14 mouse cellular contexts compared by ENCODE assay signal in the genomic region with DNA sequence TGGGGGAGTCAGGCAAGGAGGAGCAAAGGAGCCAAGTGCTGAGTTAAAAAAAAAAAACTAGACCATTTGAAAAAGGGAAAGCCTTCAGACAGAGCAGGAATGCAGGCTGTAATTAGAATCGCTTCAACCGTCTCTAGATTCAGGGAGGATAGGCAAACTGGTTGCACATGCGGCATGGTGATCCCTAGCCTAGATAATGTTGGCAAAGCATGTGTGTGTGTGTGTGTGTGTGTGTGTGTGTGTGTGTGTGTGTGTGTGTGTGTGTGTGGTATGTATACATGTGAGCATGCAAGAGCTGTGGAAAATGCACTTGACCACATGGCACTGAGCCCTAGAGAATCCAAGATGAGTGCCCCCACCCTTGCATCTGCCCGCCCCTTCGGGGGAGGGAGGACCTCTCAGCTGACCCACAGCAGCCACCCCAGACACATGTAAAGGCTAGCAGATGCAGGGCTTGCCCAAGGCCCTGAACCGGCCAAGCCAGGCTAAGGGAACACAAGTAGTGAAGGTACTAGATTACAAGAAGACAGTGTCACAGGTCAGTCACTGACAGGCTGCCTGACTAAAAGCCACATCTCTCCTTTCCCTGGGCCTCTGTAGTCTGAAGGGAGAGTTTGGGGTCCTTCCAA.
DNase-seq lines count a peak whose midpoint lies in the region; ATAC-seq and TF ChIP-seq lines count a peak whose summit lies in the region.
"Had no signal": no experiment of that assay in that cellular context is flagged by ENCODE, and none has a peak within 500 bp of the region (broad histone marks: within the 10 kb centered on the region; RNA-seq: fewer than 3 reads in every experiment).

No protein-coding gene starts in this region.

- H3K9me3 ChIP-seq in forebrain, embryonic 14.5 days (replicated peaks; ENCODE audit: control insufficient read depth, low read length) = no peaks in the 10 kb centered on the region
- no peaks in the 10 kb centered on the region for H3K9me3 ChIP-seq in forebrain, embryonic 11.5 days (ENCODE audit: control insufficient read depth, low read length)
- H3K9me3 ChIP-seq in hindbrain, postnatal 0 days (ENCODE audit: low read length) = no peaks in the 10 kb centered on the region
- H3K9me3 ChIP-seq in hindbrain, embryonic 14.5 days (ENCODE audit: control insufficient read depth, low read length) = no peaks in the 10 kb centered on the region
- H3K9me3 ChIP-seq in midbrain, embryonic 10.5 days (replicated peaks) = no peaks in the 10 kb centered on the region
- no peaks in the 10 kb centered on the region for H3K9me3 ChIP-seq in midbrain, embryonic 16.5 days (replicated peaks; ENCODE audit: control insufficient read depth, low read length, poor library complexity, severe bottlenecking)
- H3K9me3 ChIP-seq in limb, embryonic 10.5 days (replicated peaks) = no peaks in the 10 kb centered on the region
- H3K9me3 ChIP-seq: liver, embryonic 12.5 days had no signal

- 67% methylated on average over 6 of the region's 6 CpGs for WGBS in forebrain, embryonic 14.5 days
- WGBS in forebrain, embryonic 11.5 days = 50% methylated on average over 5 of the region's 6 CpGs
- WGBS in hindbrain, postnatal 0 days = 69% methylated on average over 6 of the region's 6 CpGs
- WGBS in hindbrain, embryonic 14.5 days = 61% methylated on average over 5 of the region's 6 CpGs
- WGBS in midbrain, embryonic 10.5 days = 74% methylated on average over 6 of the region's 6 CpGs
- WGBS in midbrain, embryonic 16.5 days = 57% methylated on average over 6 of the region's 6 CpGs
- WGBS in limb, embryonic 10.5 days = 51% methylated on average over 6 of the region's 6 CpGs

- ATAC-seq in forebrain, embryonic 14.5 days = peak; percentile 40; the same call in 1 of the 2 replicates
- no peak for ATAC-seq in forebrain, embryonic 11.5 days (replicated peaks; ENCODE audit: low FRiP score)
- peak; percentile 35; the same call in 1 of the 2 replicates for ATAC-seq in hindbrain, postnatal 0 days
- no peak for ATAC-seq in hindbrain, embryonic 14.5 days (ENCODE audit: low FRiP score)
- no peak for ATAC-seq in midbrain, embryonic 16.5 days
- ATAC-seq: intestine, postnatal 0 days; liver, embryonic 12.5 days had no signal

- H3K27ac ChIP-seq in forebrain, embryonic 14.5 days (ENCODE audit: low read depth, low read length) = no peak overlapping the region
- H3K27ac ChIP-seq in forebrain, embryonic 11.5 days (ENCODE audit: low read depth, low read length) = no peak overlapping the region
- no peak overlapping the region for H3K27ac ChIP-seq in hindbrain, postnatal 0 days
- H3K27ac ChIP-seq in hindbrain, embryonic 14.5 days = no peak overlapping the region
- peak overlapping the region; percentile 38; the same call in 1 of the 2 replicates for H3K27ac ChIP-seq in midbrain, embryonic 10.5 days (replicated peaks)
- no peak overlapping the region for H3K27ac ChIP-seq in midbrain, embryonic 16.5 days (ENCODE audit: low read length)
- peak overlapping the region; percentile 44; the same call in 1 of the 2 replicates for H3K27ac ChIP-seq in limb, embryonic 10.5 days
- H3K27ac ChIP-seq: layer of hippocampus, adult 2 months; left cerebral cortex, adult 2 months; liver, embryonic 12.5 days had no signal

- no peak overlapping the region for H3K9ac ChIP-seq in forebrain, embryonic 14.5 days (ENCODE audit: low read length)
- no peak overlapping the region for H3K9ac ChIP-seq in forebrain, embryonic 11.5 days (ENCODE audit: low read length)
- no peak overlapping the region for H3K9ac ChIP-seq in hindbrain, postnatal 0 days (replicated peaks; ENCODE audit: low read length)
- no peak overlapping the region for H3K9ac ChIP-seq in hindbrain, embryonic 14.5 days
- H3K9ac ChIP-seq in midbrain, embryonic 16.5 days (ENCODE audit: low read depth, low read length) = no peak overlapping the region
- H3K9ac ChIP-seq: liver, embryonic 12.5 days had no signal

- H3K4me1 ChIP-seq in forebrain, embryonic 14.5 days (ENCODE audit: control insufficient read depth, insufficient read depth, low read length) = no peaks in the 10 kb centered on the region
- no peaks in the 10 kb centered on the region for H3K4me1 ChIP-seq in forebrain, embryonic 11.5 days (replicated peaks; ENCODE audit: control insufficient read depth, insufficient read depth, low read length)
- H3K4me1 ChIP-seq in hindbrain, postnatal 0 days (ENCODE audit: insufficient read depth, low read length) = no peaks in the 10 kb centered on the region
- no peaks in the 10 kb centered on the region for H3K4me1 ChIP-seq in hindbrain, embryonic 14.5 days (replicated peaks; ENCODE audit: control insufficient read depth, insufficient read depth, low read length)
- H3K4me1 ChIP-seq in midbrain, embryonic 10.5 days = peaks cover 20% of the 10 kb centered on the region
- H3K4me1 ChIP-seq in midbrain, embryonic 16.5 days (ENCODE audit: control insufficient read depth, insufficient read depth, low read length) = 0 out of 2 replicates have a peak, but pooled peaks cover 2% of the 10 kb centered on the region
- peaks cover 18% of the 10 kb centered on the region for H3K4me1 ChIP-seq in limb, embryonic 10.5 days
- H3K4me1 ChIP-seq: liver, embryonic 12.5 days had no signal

- no peak for DNase-seq in forebrain, embryonic 14.5 days (ENCODE audit: low spot score)
- no peak for DNase-seq in forebrain, embryonic 11.5 days (ENCODE audit: low spot score)
- DNase-seq in hindbrain, postnatal 0 days (ENCODE audit: low spot score) = no peak
- DNase-seq in hindbrain, embryonic 14.5 days (ENCODE audit: low spot score) = no peak
- no peak for DNase-seq in midbrain, embryonic 10.5 days (ENCODE audit: low spot score)
- DNase-seq in limb, embryonic 10.5 days (ENCODE audit: low spot score) = no peak
- no peak for DNase-seq in adrenal gland, adult 18-20 months (ENCODE audit: low spot score in 2 of 2)
- DNase-seq: right cerebral cortex, postnatal 14 days had no signal

- H3K4me2 ChIP-seq in forebrain, embryonic 14.5 days (ENCODE audit: low read length) = no peak overlapping the region
- H3K4me2 ChIP-seq in forebrain, embryonic 11.5 days (ENCODE audit: low read depth, low read length, severe bottlenecking) = no peak overlapping the region
- H3K4me2 ChIP-seq in hindbrain, postnatal 0 days (ENCODE audit: low read depth, low read length) = no peak overlapping the region
- H3K4me2 ChIP-seq in hindbrain, embryonic 14.5 days (replicated peaks) = no peak overlapping the region
- no peak overlapping the region for H3K4me2 ChIP-seq in midbrain, embryonic 16.5 days (ENCODE audit: low read length)
- H3K4me2 ChIP-seq: liver, embryonic 12.5 days had no signal

- H3K27me3 ChIP-seq in forebrain, embryonic 14.5 days (replicated peaks; ENCODE audit: control insufficient read depth, insufficient read depth, low read length) = no peaks in the 10 kb centered on the region
- H3K27me3 ChIP-seq in forebrain, embryonic 11.5 days (ENCODE audit: control insufficient read depth, insufficient read depth, low read length) = peaks cover 15% of the 10 kb centered on the region
- H3K27me3 ChIP-seq in hindbrain, postnatal 0 days (ENCODE audit: insufficient read depth, low read length) = no peaks in the 10 kb centered on the region
- peaks cover 44% of the 10 kb centered on the region for H3K27me3 ChIP-seq in hindbrain, embryonic 14.5 days (ENCODE audit: control insufficient read depth, insufficient read depth, low read length)
- H3K27me3 ChIP-seq in midbrain, embryonic 10.5 days (ENCODE audit: low read depth, poor library complexity, severe bottlenecking) = peaks cover 98% of the 10 kb centered on the region
- peaks cover 7% of the 10 kb centered on the region for H3K27me3 ChIP-seq in midbrain, embryonic 16.5 days (ENCODE audit: control insufficient read depth, insufficient read depth, low read depth, low read length)
- H3K27me3 ChIP-seq in limb, embryonic 10.5 days (ENCODE audit: low read depth, poor library complexity, severe bottlenecking) = peaks cover 99% of the 10 kb centered on the region

- no peaks in the 10 kb centered on the region for H3K36me3 ChIP-seq in forebrain, embryonic 14.5 days (ENCODE audit: control insufficient read depth, insufficient read depth, low read length)
- H3K36me3 ChIP-seq in forebrain, embryonic 11.5 days (ENCODE audit: control insufficient read depth, insufficient read depth, low read length) = no peaks in the 10 kb centered on the region
- no peaks in the 10 kb centered on the region for H3K36me3 ChIP-seq in hindbrain, postnatal 0 days (ENCODE audit: insufficient read depth, low read length)
- no peaks in the 10 kb centered on the region for H3K36me3 ChIP-seq in hindbrain, embryonic 14.5 days (replicated peaks; ENCODE audit: control insufficient read depth, insufficient read depth)
- H3K36me3 ChIP-seq in midbrain, embryonic 10.5 days = no peaks in the 10 kb centered on the region
- no peaks in the 10 kb centered on the region for H3K36me3 ChIP-seq in midbrain, embryonic 16.5 days (ENCODE audit: control insufficient read depth, insufficient read depth, low read length)
- no peaks in the 10 kb centered on the region for H3K36me3 ChIP-seq in limb, embryonic 10.5 days
- H3K36me3 ChIP-seq: liver, embryonic 12.5 days had no signal

- H3K4me3 ChIP-seq in forebrain, embryonic 14.5 days (ENCODE audit: low read depth, low read length) = no peak overlapping the region
- no peak overlapping the region for H3K4me3 ChIP-seq in forebrain, embryonic 11.5 days (ENCODE audit: low read depth, low read length)
- H3K4me3 ChIP-seq in hindbrain, postnatal 0 days (ENCODE audit: low read length) = no peak overlapping the region
- H3K4me3 ChIP-seq in hindbrain, embryonic 14.5 days (replicated peaks; ENCODE audit: low read length) = no peak overlapping the region
- H3K4me3 ChIP-seq in midbrain, embryonic 10.5 days = no peak overlapping the region
- H3K4me3 ChIP-seq in midbrain, embryonic 16.5 days (ENCODE audit: low read depth, low read length) = no peak overlapping the region
- H3K4me3 ChIP-seq in limb, embryonic 10.5 days = no peak overlapping the region
- H3K4me3 ChIP-seq: layer of hippocampus, adult 2 months; left cerebral cortex, adult 2 months; liver, embryonic 12.5 days; myocyte had no signal

- no peak for TF ChIP-seq CTCF in hindbrain, postnatal 0 days (IDR thresholded peaks at IDR 0.05; ENCODE audit: low read depth)

Comparison
In these comparisons a context has a peak if more than half of its experiments do, and no peak if none do; other contexts are left out.
1. ATAC-seq: peak in forebrain, embryonic 14.5 days (single experiment) and hindbrain, postnatal 0 days (single experiment); none in forebrain, embryonic 11.5 days (single experiment), hindbrain, embryonic 14.5 days (single experiment) and midbrain, embryonic 16.5 days (single experiment).
2. H3K27ac ChIP-seq: peak in midbrain, embryonic 10.5 days (single experiment) and limb, embryonic 10.5 days (single experiment); none in forebrain, embryonic 14.5 days (single experiment), forebrain, embryonic 11.5 days (single experiment), hindbrain, postnatal 0 days (single experiment), hindbrain, embryonic 14.5 days (single experiment) and midbrain, embryonic 16.5 days (single experiment).